Mouse (Mus musculus) spleen, adult 2 months (tissue): ENCODE data around the gene Isg20. TPM values are rescaled to one million over a fixed set of nuclear protein-coding genes. Genes with fewer than 3 reads are reported as not detected.

Experiments used
- DNase-seq, 2 experiments: peaks; one replicate each; pipeline versions ENCODE4 v3.0.0 to v3.0.0-alpha.2; 2012 to 2021; ENCODE audit warnings: low spot score in 2 of 2, low read depth in 1 of 2
- H3K27ac ChIP-seq: fragments of 200-500 bp; 2 replicates; pipeline ENCODE4 v1.5.1; 2012; ENCODE audit warnings: low read length, inconsistent platforms; ENCODE audit not compliant: insufficient read depth
- H3K27me3 ChIP-seq: fragments of 200-500 bp; 2 replicates; pipeline ENCODE4 v1.6.1; 2012; ENCODE audit warnings: mild to moderate bottlenecking, moderate library complexity, low read length, inconsistent platforms; ENCODE audit not compliant: control insufficient read depth, insufficient read depth
- H3K36me3 ChIP-seq: fragments of 200-500 bp; 2 replicates; pipeline ENCODE4 v1.6.1; 2012; ENCODE audit warnings: mild to moderate bottlenecking, low read length, inconsistent platforms; ENCODE audit not compliant: control insufficient read depth, insufficient read depth
- H3K4me1 ChIP-seq: fragments of 200-500 bp; 2 replicates; pipeline ENCODE4 v1.6.1; 2011; ENCODE audit warnings: inconsistent platforms; ENCODE audit not compliant: control insufficient read depth, insufficient read depth, insufficient read length
- H3K4me3 ChIP-seq: fragments of 200-500 bp; 2 replicates; pipeline ENCODE4 v1.5.1; 2011; ENCODE audit warnings: mild to moderate bottlenecking, inconsistent platforms; ENCODE audit not compliant: insufficient read depth, insufficient read length; ENCODE audit errors: extremely low read depth
- CTCF ChIP-seq: fragments of 200-500 bp; IDR thresholded peaks from 2 replicates; pipeline ENCODE4 v1.5.1; 2011; ENCODE audit warnings: mild to moderate bottlenecking, inconsistent platforms; ENCODE audit not compliant: insufficient read depth, insufficient read length, insufficient replicate concordance; ENCODE audit errors: extremely low read depth
- POLR2A ChIP-seq: fragments of 200-500 bp; IDR thresholded peaks from 2 replicates; pipeline ENCODE4 v1.6.1; 2011; ENCODE audit warnings: low read depth, low read length, inconsistent platforms
- WGBS: fragments of 180-500 bp; shearing (Covaris S2); methylation state at CpG from one replicate; pipeline ENCODE4 v1.1.7; 2018; 5-methylcytosine and 5-hydroxymethylcytosine counted together
- polyA plus RNA-seq: library from polyadenylated mRNA; depleted of rRNA; stranded (reverse); fragments of >200 nt; gene quantifications from 2 replicates; pipeline ENCODE4 v1.2.3, GENCODE M21; 2012

Gene Isg20
- polyA plus RNA-seq, 1 experiment: 302 TPM

DNA sequence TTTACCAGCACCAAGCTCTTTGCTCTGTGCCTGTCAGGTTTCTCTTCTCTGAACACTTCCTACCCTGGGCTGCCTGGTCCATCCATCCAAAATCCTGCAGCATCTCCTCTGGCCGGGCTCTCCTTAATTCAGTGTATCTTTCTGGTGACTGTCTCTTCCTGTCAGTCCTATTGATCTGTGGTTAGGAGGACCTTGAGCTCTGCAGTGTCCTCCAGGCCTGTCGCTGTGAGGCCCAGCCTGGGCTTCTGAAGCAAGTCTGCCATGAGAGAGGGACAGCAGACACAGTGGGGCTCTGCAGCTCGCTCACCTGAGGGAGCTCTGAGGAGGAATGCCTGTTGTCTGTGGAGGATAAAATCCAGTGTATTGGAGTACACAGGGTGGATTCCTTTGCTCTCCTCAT is 15.7 kb upstream of the Isg20 start:
- 91% methylated on average over 3 of the region's 3 CpGs for WGBS
- no peaks in the 10 kb centered on the region for H3K27me3 ChIP-seq
- no peak for DNase-seq
- no peak overlapping the region for H3K4me3 ChIP-seq
- H3K4me1 ChIP-seq: peaks cover 5% of the 10 kb centered on the region; the same call in 1 of the 2 replicates
- no peak overlapping the region for H3K27ac ChIP-seq
- peaks cover 6% of the 10 kb centered on the region for H3K36me3 ChIP-seq
- TF ChIP-seq POLR2A (no peak), CTCF (no peak)

- WGBS: 93% methylated on average over 6 of the region's 6 CpGs
- Histone ChIP-seq H3K4me1 (0 out of 2 replicates have a peak, but pooled peaks cover 2% of the 10 kb centered on the region), H3K36me3 (peaks cover 25% of the 10 kb centered on the region), H3K27me3 (no peaks in the 10 kb centered on the region), H3K4me3 (no peak overlapping the region), H3K27ac (no peak overlapping the region)
- DNase-seq: no peak
- TF ChIP-seq CTCF: no peak
- no peak for TF ChIP-seq POLR2A
Observed at GRCm38 (mm10) chr7:78903174-78903870, 9.9 kb upstream of the Isg20 start.

- DNase-seq: no peak
- WGBS: 78% methylated on average over 2 of the region's 2 CpGs
- TF ChIP-seq CTCF (no peak), POLR2A (no peak)
- Histone ChIP-seq H3K36me3 (peaks cover 25% of the 10 kb centered on the region), H3K27ac (no peak overlapping the region), H3K4me3 (no peak overlapping the region), H3K4me1 (0 out of 2 replicates have a peak, but pooled peaks cover 2% of the 10 kb centered on the region), H3K27me3 (no peaks in the 10 kb centered on the region)
Observed at GRCm38 (mm10) chr7:78904175-78904574, 9.0 kb upstream of the Isg20 start.

- Histone ChIP-seq H3K36me3 (peaks cover 11% of the 10 kb centered on the region), H3K27me3 (no peaks in the 10 kb centered on the region)
- TF ChIP-seq CTCF: no peak
- TF ChIP-seq POLR2A: no peak
Observed at GRCm38 (mm10) chr7:78909026-78909425, 4.2 kb upstream of the Isg20 start.

DNA sequence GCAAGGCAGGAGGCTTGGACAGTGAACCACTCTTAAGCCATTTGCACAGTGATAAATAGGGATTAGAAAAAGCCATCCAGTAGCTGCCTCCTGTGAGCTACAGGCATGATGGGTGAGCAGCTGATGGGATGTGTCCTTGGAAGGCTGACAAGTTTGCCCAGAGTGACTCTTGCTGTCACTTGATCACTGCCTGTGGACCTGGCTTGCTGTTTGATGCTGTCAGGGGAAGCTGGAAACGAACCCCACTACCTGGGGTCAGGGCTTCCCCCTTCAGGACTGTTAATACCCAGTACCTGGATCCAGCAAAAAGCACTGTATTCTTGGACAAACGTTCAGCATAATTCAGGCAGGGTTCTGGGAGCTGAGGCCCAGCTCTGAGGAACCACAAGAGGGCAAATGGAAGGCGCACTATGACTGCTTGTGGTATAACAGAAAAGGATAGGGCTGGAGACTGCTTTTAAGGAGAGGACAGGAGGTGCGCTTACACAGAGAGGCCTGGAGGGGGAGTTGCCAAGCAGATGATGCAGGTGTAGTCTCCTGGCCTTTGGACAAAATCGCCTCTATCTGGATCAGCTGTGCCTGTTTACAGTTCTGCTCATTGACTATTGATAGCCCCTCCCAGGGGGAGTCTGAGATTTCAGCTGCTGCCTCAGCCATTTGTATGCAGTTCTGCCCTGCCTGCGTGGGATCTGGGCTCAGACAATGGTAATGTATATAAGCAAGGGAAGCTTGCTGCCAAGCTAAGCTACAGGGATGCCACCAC is 2.7 kb upstream of the Isg20 start:
- TF ChIP-seq POLR2A (no peak), CTCF (no peak)
- no peak overlapping the region for H3K4me3 ChIP-seq
- H3K27me3 ChIP-seq: no peaks in the 10 kb centered on the region
- 75% methylated on average over 6 of the region's 6 CpGs for WGBS
- no peak for DNase-seq
- H3K4me1 ChIP-seq: peaks cover 22% of the 10 kb centered on the region
- peaks cover 7% of the 10 kb centered on the region for H3K36me3 ChIP-seq
- H3K27ac ChIP-seq: no peak overlapping the region

More at GRCm38 (mm10) chr7:78909026-78909425, 4.2 kb upstream of the Isg20 start:
- Histone ChIP-seq H3K4me1 (peaks cover 17% of the 10 kb centered on the region), H3K4me3 (no peak overlapping the region), H3K27ac (no peak overlapping the region)
- no peak for DNase-seq
- 84% methylated on average over 6 of the region's 6 CpGs for WGBS

DNA sequence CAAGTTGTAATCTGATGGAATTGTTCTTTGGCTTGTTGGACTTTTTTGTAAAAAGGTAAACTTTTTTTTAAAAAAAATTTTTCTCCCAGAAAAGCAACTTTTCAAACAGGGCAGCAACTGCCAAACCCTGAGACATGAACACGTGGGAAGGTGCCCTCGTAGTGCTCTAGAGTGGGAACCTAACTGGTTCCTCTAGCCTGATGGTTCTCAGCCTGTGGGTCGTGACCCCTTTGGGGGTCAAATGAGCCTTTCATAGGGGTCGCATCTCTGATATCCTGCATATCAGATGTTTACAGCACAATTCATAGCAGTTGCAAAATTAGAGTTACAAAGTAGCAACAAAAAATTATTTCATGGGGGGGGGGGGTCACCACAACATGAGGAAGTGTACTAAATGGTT is 2.0 kb upstream of the Isg20 start:
- Histone ChIP-seq H3K4me3 (no peak overlapping the region), H3K27ac (no peak overlapping the region), H3K4me1 (peaks cover 20% of the 10 kb centered on the region), H3K27me3 (no peaks in the 10 kb centered on the region), H3K36me3 (peaks cover 3% of the 10 kb centered on the region; the same call in 1 of the 2 replicates)
- DNase-seq: no peak
- 76% methylated on average over 4 of the region's 4 CpGs for WGBS
- no peak for TF ChIP-seq POLR2A
- TF ChIP-seq CTCF: no peak
